Mouse (Mus musculus): ENCODE data around the gene Cdk19. TPM values are rescaled to one million over a fixed set of nuclear protein-coding genes. Genes with fewer than 3 reads are reported as not detected.
A peak's percentile ranks its signal among the peaks of the same experiment; 100 is the strongest.

Gene Cdk19
- polyA plus RNA-seq, 1 experiment, result 6.6 TPM

- Histone ChIP-seq H3K27me3 (replicated peaks; ENCODE audit: control insufficient read depth, insufficient read depth, low read length) (no peaks in the 10 kb centered on the region), H3K4me3 (ENCODE audit: insufficient read depth, low read depth, low read length) (no peak overlapping the region), H3K36me3 (ENCODE audit: control insufficient read depth, insufficient read depth, low read length) (no peaks in the 10 kb centered on the region), H3K4me1 (ENCODE audit: control insufficient read depth, insufficient read depth, low read length) (no peaks in the 10 kb centered on the region), H3K27ac (ENCODE audit: insufficient read depth, low read depth, low read length) (no peak overlapping the region)
- 64% methylated on average over 6 of the region's 6 CpGs for WGBS
- DNase-seq, result no peak
- TF ChIP-seq POLR2A (IDR thresholded peaks at IDR 0.05; ENCODE audit: low read depth, low read length) (no peak), CTCF (conservative IDR thresholded peaks at IDR 0.05; ENCODE audit: insufficient read depth, insufficient read length, low read depth, low read length) (no peak)
Measured at GRCm38 (mm10) chr10:40428633-40429032, 89.3 kb downstream of the Cdk19 start.

DNA sequence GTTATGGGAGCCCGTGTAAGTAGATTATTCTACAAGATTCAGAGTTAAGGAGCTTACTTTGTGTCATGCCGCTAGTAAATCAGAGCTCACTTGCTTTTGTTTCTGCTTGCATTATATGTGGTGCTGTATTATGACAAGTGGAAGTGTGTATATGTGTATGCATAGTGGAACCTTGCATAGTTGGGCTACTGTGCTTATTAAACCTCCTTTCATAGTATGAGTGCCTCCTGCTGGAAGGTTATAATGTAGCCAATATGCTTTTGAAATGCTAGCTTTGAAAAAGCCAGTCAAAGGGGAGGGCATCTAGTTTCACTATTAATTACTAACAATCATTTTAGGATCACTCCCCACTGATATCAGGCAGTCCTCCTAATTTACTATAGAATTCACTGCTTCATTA lies 89.7 kb downstream of the Cdk19 start:
- no peak for DNase-seq
- Histone ChIP-seq H3K27ac (ENCODE audit: insufficient read depth, low read depth, low read length) (no peak overlapping the region), H3K36me3 (ENCODE audit: control insufficient read depth, insufficient read depth, low read length) (no peaks in the 10 kb centered on the region), H3K4me1 (ENCODE audit: control insufficient read depth, insufficient read depth, low read length) (no peaks in the 10 kb centered on the region), H3K4me3 (ENCODE audit: insufficient read depth, low read depth, low read length) (no peak overlapping the region), H3K27me3 (replicated peaks; ENCODE audit: control insufficient read depth, insufficient read depth, low read length) (no peaks in the 10 kb centered on the region)
- TF ChIP-seq POLR2A (IDR thresholded peaks at IDR 0.05; ENCODE audit: low read depth, low read length) (no peak), CTCF (conservative IDR thresholded peaks at IDR 0.05; ENCODE audit: insufficient read depth, insufficient read length, low read depth, low read length) (no peak)
- 78% methylated on average over 2 of the region's 2 CpGs for WGBS

GRCm38 (mm10) chr10:40430209-40430608 lies 90.8 kb downstream of the Cdk19 start:
- no peaks in the 10 kb centered on the region for H3K4me1 ChIP-seq (ENCODE audit: control insufficient read depth, insufficient read depth, low read length)
- TF ChIP-seq CTCF (conservative IDR thresholded peaks at IDR 0.05; ENCODE audit: insufficient read depth, insufficient read length, low read depth, low read length), result no peak
- no peak for TF ChIP-seq POLR2A (IDR thresholded peaks at IDR 0.05; ENCODE audit: low read depth, low read length)
- no peak overlapping the region for H3K4me3 ChIP-seq (ENCODE audit: insufficient read depth, low read depth, low read length)
- H3K27me3 ChIP-seq (replicated peaks; ENCODE audit: control insufficient read depth, insufficient read depth, low read length), result no peaks in the 10 kb centered on the region
- WGBS, result 96% methylated on average over 4 of the region's 4 CpGs
- H3K27ac ChIP-seq (ENCODE audit: insufficient read depth, low read depth, low read length), result no peak overlapping the region
- no peak for DNase-seq
- no peaks in the 10 kb centered on the region for H3K36me3 ChIP-seq (ENCODE audit: control insufficient read depth, insufficient read depth, low read length)

DNA sequence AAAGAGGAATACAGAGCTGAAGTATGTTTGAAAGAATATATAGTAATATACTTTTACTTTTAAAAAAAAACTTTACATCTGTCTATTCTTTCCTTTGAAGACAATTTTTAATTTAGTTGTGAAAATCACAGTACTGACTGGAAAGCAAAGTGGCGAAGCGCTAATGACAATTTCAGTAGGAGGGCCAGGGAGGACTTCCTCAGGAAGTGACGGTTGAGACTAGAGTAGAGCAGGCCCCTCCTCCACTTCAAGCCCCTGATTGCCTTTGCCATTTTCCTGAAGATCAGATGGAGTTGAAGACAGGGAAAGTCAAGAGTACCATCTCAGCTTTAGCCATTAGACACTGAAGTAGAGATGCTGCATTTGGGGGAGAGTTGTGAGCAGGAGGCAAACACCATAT lies 92.6 kb downstream of the Cdk19 start:
- Histone ChIP-seq H3K27me3 (replicated peaks; ENCODE audit: control insufficient read depth, insufficient read depth, low read length) (no peaks in the 10 kb centered on the region), H3K27ac (ENCODE audit: insufficient read depth, low read depth, low read length) (no peak overlapping the region), H3K4me1 (ENCODE audit: control insufficient read depth, insufficient read depth, low read length) (no peaks in the 10 kb centered on the region), H3K36me3 (ENCODE audit: control insufficient read depth, insufficient read depth, low read length) (no peaks in the 10 kb centered on the region), H3K4me3 (ENCODE audit: insufficient read depth, low read depth, low read length) (no peak overlapping the region)
- TF ChIP-seq CTCF (conservative IDR thresholded peaks at IDR 0.05; ENCODE audit: insufficient read depth, insufficient read length, low read depth, low read length) (no peak), POLR2A (IDR thresholded peaks at IDR 0.05; ENCODE audit: low read depth, low read length) (no peak)
- no peak for DNase-seq
- WGBS, result 90% methylated on average over 3 of the region's 3 CpGs

DNA sequence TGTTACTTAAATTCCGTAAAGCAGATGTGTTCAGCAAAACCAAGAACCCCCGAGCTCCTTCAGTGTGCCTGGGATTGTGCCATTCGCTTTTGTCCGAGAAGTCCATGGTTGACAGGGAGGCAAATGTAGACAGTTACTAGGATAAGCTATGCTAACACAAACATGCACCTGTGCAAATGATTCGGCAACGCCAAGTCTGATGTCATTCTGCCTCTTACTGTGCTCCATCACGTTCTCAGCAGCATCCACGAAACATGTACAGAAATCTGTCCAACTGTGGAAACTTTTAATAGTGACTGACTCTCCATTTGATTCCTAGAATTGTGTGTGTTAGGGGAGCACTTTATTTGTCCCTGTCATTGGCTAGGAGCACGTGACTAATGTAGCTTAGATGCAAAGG lies 93.0 kb downstream of the Cdk19 start:
- Histone ChIP-seq H3K27ac (ENCODE audit: insufficient read depth, low read depth, low read length) (no peak overlapping the region), H3K4me3 (ENCODE audit: insufficient read depth, low read depth, low read length) (no peak overlapping the region), H3K4me1 (ENCODE audit: control insufficient read depth, insufficient read depth, low read length) (0 out of 2 replicates have a peak, but pooled peaks cover 2% of the 10 kb centered on the region), H3K36me3 (ENCODE audit: control insufficient read depth, insufficient read depth, low read length) (no peaks in the 10 kb centered on the region), H3K27me3 (replicated peaks; ENCODE audit: control insufficient read depth, insufficient read depth, low read length) (no peaks in the 10 kb centered on the region)
- no peak for DNase-seq
- no peak for TF ChIP-seq CTCF (conservative IDR thresholded peaks at IDR 0.05; ENCODE audit: insufficient read depth, insufficient read length, low read depth, low read length)
- no peak for TF ChIP-seq POLR2A (IDR thresholded peaks at IDR 0.05; ENCODE audit: low read depth, low read length)
- WGBS, result 96% methylated on average over 9 of the region's 9 CpGs

GRCm38 (mm10) chr10:40435402-40435801 lies 96.0 kb downstream of the Cdk19 start:
- H3K4me1 ChIP-seq (ENCODE audit: control insufficient read depth, insufficient read depth, low read length), result 0 out of 2 replicates have a peak, but pooled peaks cover 2% of the 10 kb centered on the region
- WGBS, result 89% methylated on average over 12 of the region's 12 CpGs
- no peak overlapping the region for H3K27ac ChIP-seq (ENCODE audit: insufficient read depth, low read depth, low read length)
- H3K4me3 ChIP-seq (ENCODE audit: insufficient read depth, low read depth, low read length), result no peak overlapping the region
- no peak for DNase-seq
- no peaks in the 10 kb centered on the region for H3K27me3 ChIP-seq (replicated peaks; ENCODE audit: control insufficient read depth, insufficient read depth, low read length)
- TF ChIP-seq POLR2A (IDR thresholded peaks at IDR 0.05; ENCODE audit: low read depth, low read length), result no peak
- no peak for TF ChIP-seq CTCF (conservative IDR thresholded peaks at IDR 0.05; ENCODE audit: insufficient read depth, insufficient read length, low read depth, low read length)
- H3K36me3 ChIP-seq (ENCODE audit: control insufficient read depth, insufficient read depth, low read length), result no peaks in the 10 kb centered on the region

DNA sequence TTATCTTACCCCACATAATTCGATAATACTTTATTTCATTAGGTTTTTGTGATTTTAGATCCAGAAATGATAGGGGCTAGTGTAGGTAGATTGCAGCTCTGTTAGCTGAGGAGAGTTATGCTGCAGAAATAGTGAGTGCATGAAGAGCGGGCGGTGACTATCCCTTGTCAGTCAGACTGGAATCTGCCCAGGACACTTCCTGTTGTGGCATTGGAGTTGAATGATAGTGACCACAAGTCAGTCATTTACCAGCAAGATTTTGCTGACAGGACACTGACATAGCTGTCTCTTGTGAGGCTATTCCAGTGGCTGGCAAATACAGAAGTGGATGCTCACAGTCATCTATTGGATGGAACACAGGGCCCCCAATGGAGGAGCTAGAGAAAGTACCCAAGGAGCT lies 97.8 kb downstream of the Cdk19 start:
- Histone ChIP-seq H3K4me1 (ENCODE audit: control insufficient read depth, insufficient read depth, low read length) (0 out of 2 replicates have a peak, but pooled peaks cover 2% of the 10 kb centered on the region), H3K4me3 (ENCODE audit: insufficient read depth, low read depth, low read length) (no peak overlapping the region), H3K36me3 (ENCODE audit: control insufficient read depth, insufficient read depth, low read length) (no peaks in the 10 kb centered on the region), H3K27ac (ENCODE audit: insufficient read depth, low read depth, low read length) (no peak overlapping the region), H3K27me3 (replicated peaks; ENCODE audit: control insufficient read depth, insufficient read depth, low read length) (no peaks in the 10 kb centered on the region)
- TF ChIP-seq POLR2A (IDR thresholded peaks at IDR 0.05; ENCODE audit: low read depth, low read length), result no peak
- peak; percentile 43 for DNase-seq
- WGBS, result 69% methylated on average over 3 of the region's 3 CpGs

DNA sequence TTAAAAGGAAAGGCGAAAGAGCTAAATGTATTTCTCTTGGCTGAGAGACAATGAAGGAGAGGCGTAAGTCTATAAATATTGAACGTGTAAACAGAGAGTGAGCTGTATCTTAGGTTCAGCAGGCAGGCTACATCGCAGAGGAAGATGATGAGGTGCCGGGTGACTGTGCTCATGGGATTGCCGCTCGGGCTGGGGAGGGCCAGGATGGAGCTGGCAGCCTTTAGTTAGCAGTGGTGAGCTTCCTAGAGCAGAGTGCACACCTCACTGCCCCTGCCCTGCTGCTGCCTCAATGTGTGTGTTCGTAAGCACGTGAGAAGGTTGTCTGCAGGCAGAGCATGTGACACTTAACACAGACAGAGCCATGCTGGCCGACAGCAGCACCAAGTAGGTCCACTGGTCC lies 101.4 kb downstream of the Cdk19 start:
- no peaks in the 10 kb centered on the region for H3K27me3 ChIP-seq (replicated peaks; ENCODE audit: control insufficient read depth, insufficient read depth, low read length)
- 0 out of 2 replicates have a peak, but pooled peaks cover 6% of the 10 kb centered on the region for H3K4me1 ChIP-seq (ENCODE audit: control insufficient read depth, insufficient read depth, low read length)
- H3K27ac ChIP-seq (ENCODE audit: insufficient read depth, low read depth, low read length), result no peak overlapping the region
- TF ChIP-seq POLR2A (IDR thresholded peaks at IDR 0.05; ENCODE audit: low read depth, low read length) (no peak), CTCF (conservative IDR thresholded peaks at IDR 0.05; ENCODE audit: insufficient read depth, insufficient read length, low read depth, low read length) (no peak)
- WGBS, result 79% methylated on average over 10 of the region's 10 CpGs
- no peak for DNase-seq
- H3K4me3 ChIP-seq (ENCODE audit: insufficient read depth, low read depth, low read length), result no peak overlapping the region
- H3K36me3 ChIP-seq (ENCODE audit: control insufficient read depth, insufficient read depth, low read length), result no peaks in the 10 kb centered on the region

Data from kidney, adult 2 months (tissue).